Mouse (Mus musculus) CH12.LX (cell line): Measurements from ENCODE around the gene Olfr411. TPM values are rescaled to one million over a fixed set of nuclear protein-coding genes. Genes with fewer than 3 reads are reported as not detected.

ENCODE experiments used
- DNase-seq: peaks from one replicate; pipeline ENCODE4 v3.0.0-alpha.2; 2013; ENCODE audit errors: extremely low read depth
- H3K27ac ChIP-seq: 2 replicates; pipeline ENCODE4 v1.5.1; 2012; ENCODE audit warnings: low read depth, mild to moderate bottlenecking, control low read depth, moderate library complexity; ENCODE audit not compliant: insufficient read depth
- H3K27me3 ChIP-seq: replicated peaks from 2 replicates; pipeline ENCODE3; 2012; ENCODE audit warnings: inconsistent platforms
- H3K36me3 ChIP-seq, 2 experiments: replicated peaks in 1 of 2; 2 replicates each; pipeline versions ENCODE3 to v1.6.1; 2012; ENCODE audit warnings: inconsistent platforms in 1 of 2, low read length in 1 of 2, mild to moderate bottlenecking in 1 of 2, mixed read lengths in 1 of 2, moderate library complexity in 1 of 2; ENCODE audit not compliant: control insufficient read depth in 1 of 2, insufficient read depth in 1 of 2
- H3K4me1 ChIP-seq, 2 experiments: 2 replicates each; pipeline ENCODE4 v1.6.1; 2012; ENCODE audit warnings: inconsistent platforms in 1 of 2, moderate library complexity in 1 of 2; ENCODE audit not compliant: insufficient read depth in 2 of 2, control insufficient read depth in 1 of 2
- H3K4me2 ChIP-seq: 2 replicates; pipeline ENCODE4 v1.6.1; 2012; ENCODE audit warnings: low read depth, mild to moderate bottlenecking, control low read depth; ENCODE audit not compliant: poor library complexity, insufficient read depth, severe bottlenecking
- H3K4me3 ChIP-seq, 3 experiments: fragments of 150-350 bp in 1 of 3; sonication (generic) in 1 of 3; replicated peaks in 1 of 3; 2 replicates each; pipeline versions ENCODE3 to v1.5.1; 2011 to 2012; ENCODE audit warnings: low read depth in 2 of 3, low read length in 2 of 3, mild to moderate bottlenecking in 2 of 3, moderate library complexity in 2 of 3, control low read depth in 1 of 3, improper control_type of control experiment in 1 of 3, inconsistent platforms in 1 of 3, mixed read lengths in 1 of 3; ENCODE audit not compliant: poor library complexity in 1 of 3
- H3K79me2 ChIP-seq: replicated peaks from 2 replicates; pipeline ENCODE4 v1.6.1; 2012; ENCODE audit warnings: mild to moderate bottlenecking, moderate library complexity; ENCODE audit not compliant: control insufficient read depth, poor library complexity, insufficient read depth, severe bottlenecking; ENCODE audit errors: extremely low read depth
- H3K9ac ChIP-seq: 2 replicates; pipeline ENCODE4 v1.6.1; 2012; ENCODE audit warnings: low read depth, mild to moderate bottlenecking, control low read depth, moderate library complexity; ENCODE audit not compliant: insufficient read depth
- H3K9me3 ChIP-seq: replicated peaks from 2 replicates; pipeline ENCODE3; 2012; ENCODE audit warnings: low read length, inconsistent platforms, mixed read lengths
- BHLHE40 ChIP-seq: IDR thresholded peaks from 2 replicates; pipeline ENCODE4 v1.6.1; 2011; ENCODE audit warnings: mild to moderate bottlenecking, low read depth, low read length, improper control_type of control experiment
- CHD1 ChIP-seq: IDR thresholded peaks from 2 replicates; pipeline ENCODE4 v1.6.1; 2012; ENCODE audit warnings: low read depth, low read length, improper control_type of control experiment, inconsistent platforms
- CHD2 ChIP-seq: IDR thresholded peaks from 2 replicates; pipeline ENCODE4 v1.6.1; 2011; ENCODE audit warnings: low read length, improper control_type of control experiment
- CTCF ChIP-seq, 2 experiments: IDR thresholded peaks in 1 of 2; conservative IDR thresholded peaks in 1 of 2; 2 replicates each; pipeline ENCODE4 v1.5.1; 2011 to 2012; ENCODE audit warnings: low read depth in 2 of 2, low read length in 2 of 2, improper control_type of control experiment in 1 of 2, inconsistent platforms in 1 of 2, mild to moderate bottlenecking in 1 of 2, moderate library complexity in 1 of 2
- E2F4 ChIP-seq: IDR thresholded peaks from 2 replicates; pipeline ENCODE4 v1.6.1; 2011; ENCODE audit warnings: low read depth, low read length, improper control_type of control experiment; ENCODE audit not compliant: insufficient replicate concordance
- ETS1 ChIP-seq: conservative IDR thresholded peaks from 2 replicates; pipeline ENCODE4 v1.6.1; 2012; ENCODE audit warnings: low read depth, mild to moderate bottlenecking, inconsistent platforms, low read length, improper control_type of control experiment, moderate library complexity
- GABPA ChIP-seq: IDR thresholded peaks from 2 replicates; pipeline ENCODE4 v1.6.1; 2012; ENCODE audit warnings: low read depth, low read length, improper control_type of control experiment, inconsistent platforms; ENCODE audit not compliant: insufficient replicate concordance
- HCFC1 ChIP-seq: IDR thresholded peaks from 2 replicates; pipeline ENCODE4 v1.6.1; 2012; ENCODE audit warnings: low read depth, mild to moderate bottlenecking, inconsistent platforms, low read length, improper control_type of control experiment
- IRF4 ChIP-seq: IDR thresholded peaks from 2 replicates; pipeline ENCODE4 v1.6.1; 2014; ENCODE audit warnings: low read depth, mild to moderate bottlenecking, inconsistent platforms, low read length, improper control_type of control experiment
- JUN ChIP-seq: IDR thresholded peaks from 2 replicates; pipeline ENCODE4 v1.6.1; 2011; ENCODE audit warnings: low read depth, mild to moderate bottlenecking, low read length, improper control_type of control experiment, moderate library complexity; ENCODE audit not compliant: insufficient read depth
- JUND ChIP-seq: conservative IDR thresholded peaks from 2 replicates; pipeline ENCODE4 v1.6.1; 2011; ENCODE audit warnings: low read depth, low read length, improper control_type of control experiment
- MAX ChIP-seq: IDR thresholded peaks from 2 replicates; pipeline ENCODE4 v1.6.1; 2011; ENCODE audit warnings: low read length, improper control_type of control experiment
- MAZ ChIP-seq: IDR thresholded peaks from 2 replicates; pipeline ENCODE4 v1.6.1; 2012; ENCODE audit warnings: low read depth, mild to moderate bottlenecking, inconsistent platforms, low read length, improper control_type of control experiment, moderate library complexity
- MEF2A ChIP-seq: IDR thresholded peaks from 2 replicates; pipeline ENCODE4 v1.6.1; 2014; ENCODE audit warnings: low read depth, mild to moderate bottlenecking, inconsistent platforms, low read length, improper control_type of control experiment, borderline replicate concordance
- NRF1 ChIP-seq: IDR thresholded peaks from 2 replicates; pipeline ENCODE4 v1.6.1; 2014; ENCODE audit warnings: low read depth, mild to moderate bottlenecking, inconsistent platforms, low read length, improper control_type of control experiment, moderate library complexity
- PAX5 ChIP-seq: IDR thresholded peaks from 2 replicates; pipeline ENCODE4 v1.6.1; 2012; ENCODE audit warnings: low read length, inconsistent platforms, mixed read lengths
- POLR2A ChIP-seq: IDR thresholded peaks from 2 replicates; pipeline ENCODE4 v1.6.1; 2011; ENCODE audit warnings: low read depth, mild to moderate bottlenecking, improper control_type of control experiment, low read length
- POLR2AphosphoS2 ChIP-seq: IDR thresholded peaks from 2 replicates; pipeline ENCODE4 v1.6.1; 2011; ENCODE audit warnings: low read depth, low read length, improper control_type of control experiment
- RAD21 ChIP-seq: IDR thresholded peaks from 2 replicates; pipeline ENCODE4 v1.6.1; 2011; ENCODE audit warnings: low read depth, mild to moderate bottlenecking, low read length, improper control_type of control experiment, moderate library complexity
- RCOR1 ChIP-seq: conservative IDR thresholded peaks from 2 replicates; pipeline ENCODE4 v1.6.1; 2012; ENCODE audit warnings: low read depth, mild to moderate bottlenecking, inconsistent platforms, low read length, improper control_type of control experiment
- SIN3A ChIP-seq: IDR thresholded peaks from 2 replicates; pipeline ENCODE4 v1.6.1; 2012; ENCODE audit warnings: low read length, improper control_type of control experiment, inconsistent platforms
- SMC3 ChIP-seq: IDR thresholded peaks from 2 replicates; pipeline ENCODE4 v1.6.1; 2011; ENCODE audit warnings: low read depth, low read length, improper control_type of control experiment
- TBP ChIP-seq: conservative IDR thresholded peaks from 2 replicates; pipeline ENCODE4 v1.6.1; 2011; ENCODE audit warnings: low read depth, low read length, improper control_type of control experiment
- TCF12 ChIP-seq: IDR thresholded peaks from 2 replicates; pipeline ENCODE4 v1.6.1; 2014; ENCODE audit warnings: low read depth, mild to moderate bottlenecking, inconsistent platforms, low read length, improper control_type of control experiment
- USF1 ChIP-seq: IDR thresholded peaks from 2 replicates; pipeline ENCODE4 v1.6.1; 2014; ENCODE audit warnings: low read depth, mild to moderate bottlenecking, inconsistent platforms, low read length, improper control_type of control experiment
- ZC3H11A ChIP-seq: IDR thresholded peaks from 2 replicates; pipeline ENCODE4 v1.6.1; 2012; ENCODE audit warnings: low read depth, mild to moderate bottlenecking, inconsistent platforms, low read length, improper control_type of control experiment
- ZNF384 ChIP-seq: IDR thresholded peaks from 2 replicates; pipeline ENCODE4 v1.6.1; 2012; ENCODE audit warnings: low read depth, low read length, improper control_type of control experiment, inconsistent platforms
- dilution Hi-C: fragments of 300-500 bp; cut with MboI; formaldehyde crosslinking; loops from 2 replicates; pipeline ENCODE4 v1.14.3; 2020; ENCODE audit warnings: low sequenced_read_pairs; ENCODE audit not compliant: extremely low pct_unique_long_range_greater_than_20kb, extremely low pct_ligation_motif_present
- in situ Hi-C: fragments of 300-500 bp; cut with MboI; formaldehyde crosslinking; loops from 3 replicates; pipeline ENCODE4 v1.14.3; 2019; ENCODE audit warnings: low sequenced_read_pairs, low pct_ligation_motif_present, low pct_unique_long_range_greater_than_20kb, mixed read lengths
- polyA plus RNA-seq: library from polyadenylated mRNA; unstranded; fragments of >175 nt; gene quantifications from 2 replicates; pipeline ENCODE4 v1.2.1, GENCODE M21; 2012; ENCODE audit warnings: low read depth; ENCODE audit not compliant: insufficient read length
- total RNA-seq, 2 experiments: library from RNA; depleted of rRNA; stranded (reverse); fragments of 300-350 nt in 1 of 2; fragments of >200 nt in 1 of 2; gene quantifications; 2 replicates each; pipeline ENCODE4 v1.2.3; 2012 to 2014

Gene Olfr411
- total and polyA plus RNA-seq, 3 experiments, result not detected

- Histone ChIP-seq H3K9ac (no peak overlapping the region), H3K79me2 (no peaks in the 10 kb centered on the region), H3K27ac (no peak overlapping the region), H3K4me2 (no peak overlapping the region), H3K9me3 (no peaks in the 10 kb centered on the region), H3K27me3 (no peaks in the 10 kb centered on the region), H3K4me1 (peaks cover 3 to 17% of the 10 kb centered on the region in 2 experiments; a peak in 2 of 4 replicates), H3K36me3 (peaks cover 86 to 96% of the 10 kb centered on the region in 2 experiments), H3K4me3 (no peak overlapping the region)
- no peak for DNase-seq
- dilution Hi-C loops, result no loop called here
- in situ Hi-C loops, result loop anchor here (25.0 kb wide), 1 partner anchor 450 kb away; the partner anchor contains the start of gene Mnt
- no peak for TF ChIP-seq CTCF (conservative IDR thresholded peaks at IDR 0.05 in 1 of 2, IDR thresholded peaks at IDR 0.05 in 1 of 2; ENCODE audit: low read depth in 2 of 2, low read length in 2 of 2)
- no peak for TF ChIP-seq HCFC1
- TF ChIP-seq BHLHE40, result no peak
- no peak for TF ChIP-seq RCOR1
- TF ChIP-seq IRF4, result no peak
- no peak for TF ChIP-seq ETS1
- no peak for TF ChIP-seq RAD21
- TF ChIP-seq POLR2A, result no peak
- no peak for TF ChIP-seq MAZ
- TF ChIP-seq ZC3H11A, result no peak
- no peak for TF ChIP-seq USF1
- no peak for TF ChIP-seq GABPA
- no peak for TF ChIP-seq PAX5
- no peak for TF ChIP-seq MAX
- TF ChIP-seq ZNF384, result no peak
- no peak for TF ChIP-seq JUND
- TF ChIP-seq TCF12, result no peak
- no peak for TF ChIP-seq JUN
- TF ChIP-seq CHD2, result no peak
- TF ChIP-seq CHD1, result no peak
These were observed 34.8 kb upstream of the Olfr411 start for GRCm38 (mm10) chr11:74387203-74387602.

GRCm38 (mm10) chr11:74385674-74386073 is 33.2 kb upstream of the Olfr411 start:
- H3K4me3 ChIP-seq, result no peak overlapping the region
- dilution Hi-C loops, result no loop called here
- no peaks in the 10 kb centered on the region for H3K9me3 ChIP-seq
- H3K9ac ChIP-seq, result no peak overlapping the region
- no peaks in the 10 kb centered on the region for H3K27me3 ChIP-seq
- in situ Hi-C loops, result loop anchor here (25.0 kb wide), 1 partner anchor 452 kb away; the partner anchor contains the start of gene Mnt
- peaks cover 70 to 81% of the 10 kb centered on the region in 2 experiments for H3K36me3 ChIP-seq
- no peak for DNase-seq
- no peak overlapping the region for H3K4me2 ChIP-seq
- H3K27ac ChIP-seq, result no peak overlapping the region
- H3K4me1 ChIP-seq, result peaks cover 3 to 17% of the 10 kb centered on the region in 2 experiments; a peak in 2 of 4 replicates
- no peak for TF ChIP-seq SMC3
- TF ChIP-seq MAZ, result no peak
- TF ChIP-seq CHD2, result no peak
- TF ChIP-seq GABPA, result no peak
- TF ChIP-seq IRF4, result no peak
- no peak for TF ChIP-seq NRF1
- TF ChIP-seq E2F4, result no peak
- TF ChIP-seq SIN3A, result no peak
- TF ChIP-seq BHLHE40, result no peak
- no peak for TF ChIP-seq MEF2A
- no peak for TF ChIP-seq TCF12
- no peak for TF ChIP-seq PAX5
- TF ChIP-seq ZNF384, result no peak
- TF ChIP-seq POLR2AphosphoS2, result no peak
- no peak for TF ChIP-seq ZC3H11A
- no peak for TF ChIP-seq TBP
- no peaks in the 10 kb centered on the region for H3K79me2 ChIP-seq
